Mouse (Mus musculus): ENCODE data around the gene Slc47a1. TPM values are rescaled to one million over a fixed set of nuclear protein-coding genes. Genes with fewer than 3 reads are reported as not detected.

Slc47a1 gene
- polyA plus RNA-seq, 1 experiment = not detected

DNA sequence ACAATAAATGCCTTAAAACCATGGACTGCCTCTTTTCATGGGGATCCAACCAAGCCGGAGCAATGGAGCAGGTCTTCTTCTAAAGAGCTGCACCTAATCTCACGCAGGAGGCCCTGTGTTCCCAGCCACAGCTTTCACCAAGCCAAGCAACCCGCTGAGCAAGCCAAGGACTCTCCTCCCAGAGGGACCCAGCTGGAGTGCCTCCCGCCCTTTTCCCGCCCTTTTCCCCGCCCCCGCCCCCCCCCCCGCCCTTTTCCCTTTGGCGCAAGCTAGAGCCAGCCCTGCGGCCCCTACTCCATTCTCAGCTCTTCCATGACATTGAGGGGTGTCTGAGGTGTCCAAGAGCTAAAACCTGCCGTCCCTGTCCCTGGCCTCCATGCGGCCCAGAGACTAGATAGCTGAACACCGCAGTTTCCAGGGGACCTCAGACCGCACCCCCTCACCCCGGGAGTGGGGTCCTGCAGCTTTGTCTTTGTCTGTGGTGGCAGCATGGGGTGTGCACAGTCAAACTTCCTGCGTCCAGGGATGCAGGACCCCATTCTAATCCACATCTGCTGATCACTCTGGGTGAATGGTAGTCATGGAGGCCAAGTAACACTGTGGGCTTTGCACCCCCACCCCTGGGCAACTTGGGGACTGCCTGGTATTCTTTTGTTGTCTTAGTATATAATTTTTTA, 77.3 kb downstream of the Slc47a1 start:
- H3K9me3 ChIP-seq (replicated peaks; ENCODE audit: control insufficient read depth, insufficient read depth, low read length, poor library complexity, severe bottlenecking) = peaks cover 35% of the 10 kb centered on the region
- H3K9ac ChIP-seq (ENCODE audit: low read depth, poor library complexity, severe bottlenecking) = no peak overlapping the region
- TF ChIP-seq EP300 (IDR thresholded peaks at IDR 0.05; ENCODE audit: insufficient read depth, low read depth, low read length) (no peak), POLR2A (IDR thresholded peaks at IDR 0.05; ENCODE audit: insufficient read depth, low read length) (no peak), CTCF (IDR thresholded peaks at IDR 0.05; ENCODE audit: low read depth, low read length) (no peak)
- no peaks in the 10 kb centered on the region for H3K36me3 ChIP-seq (ENCODE audit: control insufficient read depth, insufficient read depth, low read length, poor library complexity, severe bottlenecking)
- H3K27ac ChIP-seq (ENCODE audit: insufficient read depth, low read length) = no peak overlapping the region
- no peaks in the 10 kb centered on the region for H3K4me1 ChIP-seq (ENCODE audit: control insufficient read depth, insufficient read depth, low read length)
- 0 out of 2 replicates have a peak overlapping the region, but pooled peaks have one; percentile 8 for H3K4me3 ChIP-seq (ENCODE audit: low read depth, low read length)
- H3K27me3 ChIP-seq (ENCODE audit: control insufficient read depth, insufficient read depth, low read length, poor library complexity, severe bottlenecking) = no peaks in the 10 kb centered on the region

DNA sequence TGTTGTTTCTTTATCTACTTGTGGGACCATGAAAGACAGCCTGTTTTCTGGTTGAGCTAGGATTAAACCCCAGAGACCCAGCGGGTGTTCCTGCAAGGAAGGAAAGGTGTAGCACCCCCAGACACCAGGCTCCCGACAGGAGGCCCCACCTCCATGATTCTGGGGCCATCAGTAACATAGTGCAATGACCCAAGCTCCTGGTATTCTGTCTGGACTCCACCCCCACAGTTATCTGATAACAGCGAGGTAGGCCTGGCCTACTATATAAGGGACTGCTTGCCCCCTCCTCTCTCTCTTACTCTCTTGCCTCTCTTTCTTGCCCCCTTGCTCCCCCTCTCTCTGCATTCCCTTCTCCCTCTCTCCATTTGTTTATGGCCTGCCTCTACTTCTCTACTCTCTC, 77.9 kb downstream of the Slc47a1 start:
- H3K4me1 ChIP-seq (ENCODE audit: control insufficient read depth, insufficient read depth, low read length) = no peaks in the 10 kb centered on the region
- TF ChIP-seq POLR2A (IDR thresholded peaks at IDR 0.05; ENCODE audit: insufficient read depth, low read length) (no peak), CTCF (IDR thresholded peaks at IDR 0.05; ENCODE audit: low read depth, low read length) (no peak), EP300 (IDR thresholded peaks at IDR 0.05; ENCODE audit: insufficient read depth, low read depth, low read length) (no peak)
- no peak overlapping the region for H3K9ac ChIP-seq (ENCODE audit: low read depth, poor library complexity, severe bottlenecking)
- no peak overlapping the region for H3K4me3 ChIP-seq (ENCODE audit: low read depth, low read length)
- peaks cover 35% of the 10 kb centered on the region for H3K9me3 ChIP-seq (replicated peaks; ENCODE audit: control insufficient read depth, insufficient read depth, low read length, poor library complexity, severe bottlenecking)
- no peaks in the 10 kb centered on the region for H3K27me3 ChIP-seq (ENCODE audit: control insufficient read depth, insufficient read depth, low read length, poor library complexity, severe bottlenecking)
- H3K36me3 ChIP-seq (ENCODE audit: control insufficient read depth, insufficient read depth, low read length, poor library complexity, severe bottlenecking) = no peaks in the 10 kb centered on the region
- no peak overlapping the region for H3K27ac ChIP-seq (ENCODE audit: insufficient read depth, low read length)

DNA sequence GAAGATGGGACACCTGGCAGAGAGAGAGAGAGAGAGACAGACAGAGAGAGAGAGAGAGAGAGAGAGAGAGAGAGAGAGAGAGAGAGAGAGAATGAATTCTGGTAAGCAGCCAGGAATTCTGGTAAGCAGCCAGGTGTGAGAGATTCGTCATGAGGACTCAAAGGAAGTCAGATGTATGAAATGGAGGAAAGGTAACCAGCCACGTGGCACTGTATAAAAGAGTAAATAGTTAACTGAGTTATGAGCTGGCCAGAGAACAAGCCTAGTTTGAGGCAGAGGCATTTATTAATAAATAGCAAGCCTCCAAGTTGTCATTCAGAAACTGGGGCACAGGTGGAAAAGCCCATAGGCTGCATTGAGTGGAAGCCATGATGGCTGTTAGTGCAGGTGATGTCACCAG, 80.2 kb downstream of the Slc47a1 start:
- no peaks in the 10 kb centered on the region for H3K36me3 ChIP-seq (ENCODE audit: control insufficient read depth, insufficient read depth, low read length, poor library complexity, severe bottlenecking)
- peaks cover 34% of the 10 kb centered on the region for H3K9me3 ChIP-seq (replicated peaks; ENCODE audit: control insufficient read depth, insufficient read depth, low read length, poor library complexity, severe bottlenecking)
- H3K4me1 ChIP-seq (ENCODE audit: control insufficient read depth, insufficient read depth, low read length) = no peaks in the 10 kb centered on the region
- H3K27me3 ChIP-seq (ENCODE audit: control insufficient read depth, insufficient read depth, low read length, poor library complexity, severe bottlenecking) = no peaks in the 10 kb centered on the region
- TF ChIP-seq CTCF (IDR thresholded peaks at IDR 0.05; ENCODE audit: low read depth, low read length) (no peak), EP300 (IDR thresholded peaks at IDR 0.05; ENCODE audit: insufficient read depth, low read depth, low read length) (no peak), POLR2A (IDR thresholded peaks at IDR 0.05; ENCODE audit: insufficient read depth, low read length) (no peak)
- no peak overlapping the region for H3K4me3 ChIP-seq (ENCODE audit: low read depth, low read length)
- peak overlapping the region; percentile 91 for H3K27ac ChIP-seq (ENCODE audit: insufficient read depth, low read length)
- H3K9ac ChIP-seq (ENCODE audit: low read depth, poor library complexity, severe bottlenecking) = no peak overlapping the region

DNA sequence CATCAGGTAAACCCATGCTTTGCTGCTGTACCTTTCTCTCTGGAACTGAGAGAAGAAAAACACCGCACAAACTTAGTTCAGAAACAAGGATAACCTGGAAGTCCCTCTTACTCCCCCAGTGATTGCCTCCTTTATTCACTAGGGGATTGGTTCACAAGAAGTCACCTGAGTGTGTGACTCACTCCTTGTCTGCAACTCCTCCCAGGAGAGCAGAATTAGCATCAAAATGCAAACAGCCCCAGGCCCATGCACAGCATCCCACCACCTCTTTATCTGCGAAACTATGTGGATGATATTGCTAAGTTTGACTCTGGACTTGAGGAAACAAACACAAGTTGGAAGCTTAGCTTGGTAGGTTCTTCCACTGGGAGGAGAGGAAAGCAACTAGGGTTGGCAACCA, 80.8 kb downstream of the Slc47a1 start:
- H3K36me3 ChIP-seq (ENCODE audit: control insufficient read depth, insufficient read depth, low read length, poor library complexity, severe bottlenecking) = no peaks in the 10 kb centered on the region

DNA sequence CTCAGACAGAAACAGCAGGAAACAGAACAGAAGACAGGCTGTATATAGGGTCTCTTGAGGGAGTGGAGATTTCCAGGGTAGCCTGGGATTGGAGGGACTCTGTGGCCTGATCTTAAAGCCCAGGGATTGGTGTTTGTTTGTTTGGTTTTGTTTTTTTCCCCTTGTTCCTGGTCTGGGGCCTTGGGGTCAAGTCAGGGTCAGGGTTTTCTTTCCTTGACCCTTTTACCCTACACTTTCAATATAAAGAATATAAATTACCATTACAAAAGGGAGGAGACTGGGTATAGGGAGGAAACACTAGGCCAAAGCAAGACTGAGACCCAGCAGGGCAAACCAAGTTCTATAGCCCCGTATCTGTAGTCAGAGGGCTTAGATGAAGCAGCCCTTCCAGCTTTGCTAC, 81.6 kb downstream of the Slc47a1 start:
- no peak overlapping the region for H3K9ac ChIP-seq (ENCODE audit: low read depth, poor library complexity, severe bottlenecking)
- H3K27me3 ChIP-seq (ENCODE audit: control insufficient read depth, insufficient read depth, low read length, poor library complexity, severe bottlenecking) = no peaks in the 10 kb centered on the region
- peak overlapping the region; percentile 91 for H3K27ac ChIP-seq (ENCODE audit: insufficient read depth, low read length)
- no peak overlapping the region for H3K4me3 ChIP-seq (ENCODE audit: low read depth, low read length)
- no peaks in the 10 kb centered on the region for H3K4me1 ChIP-seq (ENCODE audit: control insufficient read depth, insufficient read depth, low read length)
- peaks cover 34% of the 10 kb centered on the region for H3K9me3 ChIP-seq (replicated peaks; ENCODE audit: control insufficient read depth, insufficient read depth, low read length, poor library complexity, severe bottlenecking)
- TF ChIP-seq POLR2A (IDR thresholded peaks at IDR 0.05; ENCODE audit: insufficient read depth, low read length) = no peak
- TF ChIP-seq EP300 (IDR thresholded peaks at IDR 0.05; ENCODE audit: insufficient read depth, low read depth, low read length) = no peak
- no peak for TF ChIP-seq CTCF (IDR thresholded peaks at IDR 0.05; ENCODE audit: low read depth, low read length)
- H3K36me3 ChIP-seq (ENCODE audit: control insufficient read depth, insufficient read depth, low read length, poor library complexity, severe bottlenecking) = no peaks in the 10 kb centered on the region

More for the DNA sequence above, 80.8 kb downstream of the Slc47a1 start:
- Histone ChIP-seq H3K4me3 (ENCODE audit: low read depth, low read length) (no peak overlapping the region), H3K4me1 (ENCODE audit: control insufficient read depth, insufficient read depth, low read length) (no peaks in the 10 kb centered on the region), H3K27ac (ENCODE audit: insufficient read depth, low read length) (peak overlapping the region; percentile 91), H3K27me3 (ENCODE audit: control insufficient read depth, insufficient read depth, low read length, poor library complexity, severe bottlenecking) (no peaks in the 10 kb centered on the region), H3K9ac (ENCODE audit: low read depth, poor library complexity, severe bottlenecking) (no peak overlapping the region), H3K9me3 (replicated peaks; ENCODE audit: control insufficient read depth, insufficient read depth, low read length, poor library complexity, severe bottlenecking) (peaks cover 34% of the 10 kb centered on the region)
- TF ChIP-seq CTCF (IDR thresholded peaks at IDR 0.05; ENCODE audit: low read depth, low read length) (no peak), POLR2A (IDR thresholded peaks at IDR 0.05; ENCODE audit: insufficient read depth, low read length) (no peak), EP300 (IDR thresholded peaks at IDR 0.05; ENCODE audit: insufficient read depth, low read depth, low read length) (0 out of 2 replicates have a peak, but pooled peaks have one; percentile 36)

DNA sequence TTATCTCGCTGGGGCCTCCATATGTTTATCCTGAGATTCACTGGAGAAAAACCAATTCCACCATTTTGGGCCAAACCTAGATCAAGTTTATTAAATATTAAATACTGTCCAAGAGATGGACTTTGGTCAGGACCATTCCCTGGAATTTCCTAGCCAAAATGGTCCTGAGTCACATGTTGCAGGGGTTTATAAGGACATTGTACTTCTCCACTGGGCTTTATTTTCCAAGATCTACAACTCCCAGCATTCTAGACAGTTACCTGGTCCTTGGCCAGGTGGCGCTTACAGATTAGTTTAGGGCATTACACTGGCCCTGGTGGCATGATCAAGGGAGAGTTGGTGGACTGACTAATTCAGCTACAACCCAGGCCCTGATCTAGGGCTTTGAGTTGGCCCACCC, 82.6 kb downstream of the Slc47a1 start:
- peaks cover 34% of the 10 kb centered on the region for H3K9me3 ChIP-seq (replicated peaks; ENCODE audit: control insufficient read depth, insufficient read depth, low read length, poor library complexity, severe bottlenecking)
- TF ChIP-seq POLR2A (IDR thresholded peaks at IDR 0.05; ENCODE audit: insufficient read depth, low read length) (no peak), EP300 (IDR thresholded peaks at IDR 0.05; ENCODE audit: insufficient read depth, low read depth, low read length) (no peak), CTCF (IDR thresholded peaks at IDR 0.05; ENCODE audit: low read depth, low read length) (no peak)

More for the DNA sequence above, 82.6 kb downstream of the Slc47a1 start:
- H3K27me3 ChIP-seq (ENCODE audit: control insufficient read depth, insufficient read depth, low read length, poor library complexity, severe bottlenecking) = no peaks in the 10 kb centered on the region
- H3K36me3 ChIP-seq (ENCODE audit: control insufficient read depth, insufficient read depth, low read length, poor library complexity, severe bottlenecking) = no peaks in the 10 kb centered on the region
- H3K4me3 ChIP-seq (ENCODE audit: low read depth, low read length) = no peak overlapping the region
- H3K9ac ChIP-seq (ENCODE audit: low read depth, poor library complexity, severe bottlenecking) = no peak overlapping the region
- H3K27ac ChIP-seq (ENCODE audit: insufficient read depth, low read length) = no peak overlapping the region; the same call in 1 of the 2 replicates
- H3K4me1 ChIP-seq (ENCODE audit: control insufficient read depth, insufficient read depth, low read length) = no peaks in the 10 kb centered on the region
